Mouse (Mus musculus) intestine, embryonic 16.5 days (tissue): ENCODE measurements around the gene Hint2. TPM values are rescaled to one million over a fixed set of nuclear protein-coding genes. Genes with fewer than 3 reads are reported as not detected.
A peak's percentile ranks its signal among the peaks of the same experiment; 100 is the strongest.

Experiments
- ATAC-seq: fragments of 200-750 bp; cut with Nextera tagmentation; 2 replicates; pipeline ENCODE4 v1.8.0; 2017; ENCODE audit warnings: moderate TSS enrichment, moderate library complexity
- H3K27ac ChIP-seq: fragments of 300-500 bp; sonication (generic); 2 replicates; pipeline ENCODE4 v1.5.1; 2014; ENCODE audit warnings: mild to moderate bottlenecking, low read length
- H3K27me3 ChIP-seq: fragments of 300-500 bp; sonication (generic); replicated peaks from 2 replicates; pipeline ENCODE4 v1.6.1; 2014; ENCODE audit warnings: low read length, control low read depth, mixed read lengths; ENCODE audit not compliant: control insufficient read depth, insufficient read depth
- H3K36me3 ChIP-seq: fragments of 300-500 bp; sonication (generic); 2 replicates; pipeline ENCODE4 v1.6.1; 2014; ENCODE audit warnings: low read length, control low read depth; ENCODE audit not compliant: control insufficient read depth, insufficient read depth
- H3K4me1 ChIP-seq: fragments of 300-500 bp; sonication (generic); 2 replicates; pipeline ENCODE4 v1.6.1; 2014; ENCODE audit warnings: low read length, control low read depth, mixed read lengths; ENCODE audit not compliant: control insufficient read depth, insufficient read depth
- H3K4me2 ChIP-seq: fragments of 300-500 bp; sonication (generic); 2 replicates; pipeline ENCODE4 v1.6.1; 2014; ENCODE audit warnings: low read depth, low read length, control low read depth
- H3K4me3 ChIP-seq: fragments of 300-500 bp; sonication (generic); 2 replicates; pipeline ENCODE4 v1.5.1; 2014; ENCODE audit warnings: mild to moderate bottlenecking, low read length
- H3K9ac ChIP-seq: fragments of 300-500 bp; sonication (generic); 2 replicates; pipeline ENCODE4 v1.6.1; 2014; ENCODE audit warnings: low read depth, low read length
- H3K9me3 ChIP-seq: fragments of 300-500 bp; sonication (generic); 2 replicates; pipeline ENCODE4 v1.6.1; 2016; ENCODE audit warnings: low read length, control low read depth; ENCODE audit not compliant: control insufficient read depth
- WGBS: fragments of 180-500 bp; shearing (Covaris S2); extraction: QIAGEN DNeasy Blood & Tissue Kit; methylation state at CpG from one replicate; pipeline ENCODE4 v1.1.7; 2014; 5-methylcytosine and 5-hydroxymethylcytosine counted together
- polyA plus RNA-seq: library from polyadenylated mRNA; unstranded; fragments of >200 nt; fragmentation: Nextera tagmentation; extraction: Ambion mirVana; gene quantifications from 2 replicates; pipeline ENCODE4 v1.2.1, GENCODE M21; 2015

Hint2 gene
- polyA plus RNA-seq, 1 experiment from 2014 or later: 187 TPM

GRCm38 (mm10) chr4:43668782-43669427 is 12.6 kb upstream of the Hint2 start, which contains the start of the genes Tmem8b and Fam221b:
Tmem8b (plus strand) TSS chr4:43668971.
Fam221b (minus strand) TSS chr4:43669145.
- Histone ChIP-seq H3K9ac (peak within 1 kb of the TSS; percentile 90), H3K4me2 (peak within 1 kb of the TSS; percentile 85), H3K27me3 (peaks cover 5% of the 10 kb centered on the region; the same call in 1 of the 2 replicates), H3K27ac (peak within 1 kb of the TSS; percentile 49; the same call in 1 of the 2 replicates), H3K9me3 (no peaks in the 10 kb centered on the region), H3K4me3 (peak within 1 kb of the TSS; percentile 83), H3K36me3 (no peaks in the 10 kb centered on the region), H3K4me1 (peaks cover 5% of the 10 kb centered on the region)
- 1% methylated on average over 33 of the region's 41 CpGs for WGBS
- ATAC-seq: peak; percentile 97

GRCm38 (mm10) chr4:43666412-43666811 is 10.1 kb upstream of the Hint2 start:
- ATAC-seq: no peak
- WGBS: 18% methylated on average over 4 of the region's 4 CpGs

GRCm38 (mm10) chr4:43657146-43657545 is 880 bp upstream of the Hint2 start:
- Histone ChIP-seq H3K9ac (no peak overlapping the region), H3K4me2 (peak overlapping the region; percentile 31), H3K4me3 (peak overlapping the region; percentile 94; the same call in 1 of the 2 replicates), H3K4me1 (peaks cover 8% of the 10 kb centered on the region), H3K36me3 (no peaks in the 10 kb centered on the region), H3K9me3 (no peaks in the 10 kb centered on the region), H3K27me3 (no peaks in the 10 kb centered on the region), H3K27ac (no peak overlapping the region)
- no peak for ATAC-seq
- 59% methylated on average over 4 of the region's 4 CpGs for WGBS

More at GRCm38 (mm10) chr4:43666412-43666811, 10.1 kb upstream of the Hint2 start:
- Histone ChIP-seq H3K4me3 (no peak overlapping the region), H3K4me2 (no peak overlapping the region), H3K9me3 (no peaks in the 10 kb centered on the region), H3K36me3 (no peaks in the 10 kb centered on the region), H3K9ac (no peak overlapping the region), H3K4me1 (peaks cover 5% of the 10 kb centered on the region), H3K27ac (no peak overlapping the region), H3K27me3 (peaks cover 8% of the 10 kb centered on the region)

GRCm38 (mm10) chr4:43655656-43656338 is 469 bp downstream of the Hint2 start:
- no peaks in the 10 kb centered on the region for H3K9me3 ChIP-seq
- H3K27me3 ChIP-seq: no peaks in the 10 kb centered on the region
- peak overlapping the region; percentile 94 for H3K4me3 ChIP-seq
- peak; percentile 67 for ATAC-seq
- peak overlapping the region; percentile 92 for H3K9ac ChIP-seq
- peak overlapping the region; percentile 71 for H3K4me2 ChIP-seq
- H3K4me1 ChIP-seq: peaks cover 8% of the 10 kb centered on the region
- H3K36me3 ChIP-seq: no peaks in the 10 kb centered on the region
- WGBS: 4% methylated on average over 34 of the region's 34 CpGs
- peak overlapping the region; percentile 91 for H3K27ac ChIP-seq

GRCm38 (mm10) chr4:43653161-43654015 is 2.9 kb downstream of the Hint2 start, which contains the start of gene Spag8:
Spag8 (minus strand) TSS chr4:43653594.
- H3K4me1 ChIP-seq: peaks cover 8% of the 10 kb centered on the region
- WGBS: 14% methylated on average over 24 of the region's 24 CpGs
- peak within 1 kb of the TSS; percentile 45 for H3K4me2 ChIP-seq
- peaks cover 6% of the 10 kb centered on the region for H3K36me3 ChIP-seq
- no peak for ATAC-seq
- peaks cover 9% of the 10 kb centered on the region for H3K9me3 ChIP-seq
- peak within 1 kb of the TSS; percentile 23; the same call in 1 of the 2 replicates for H3K4me3 ChIP-seq
- no peaks in the 10 kb centered on the region for H3K27me3 ChIP-seq
- H3K27ac ChIP-seq: no peak within 1 kb of the TSS
- H3K9ac ChIP-seq: no peak within 1 kb of the TSS

- peaks cover 9% of the 10 kb centered on the region for H3K9me3 ChIP-seq
- no peak for ATAC-seq
- H3K27me3 ChIP-seq: no peaks in the 10 kb centered on the region
- peaks cover 6% of the 10 kb centered on the region for H3K36me3 ChIP-seq
- no peak overlapping the region for H3K4me3 ChIP-seq
- no peak overlapping the region for H3K27ac ChIP-seq
- H3K9ac ChIP-seq: no peak overlapping the region
- 84% methylated on average over 4 of the region's 4 CpGs for WGBS
- no peak overlapping the region for H3K4me2 ChIP-seq
- H3K4me1 ChIP-seq: peaks cover 8% of the 10 kb centered on the region
Measured at GRCm38 (mm10) chr4:43652726-43653125, 3.5 kb downstream of the Hint2 start.

GRCm38 (mm10) chr4:43649783-43650182 is 6.5 kb downstream of the Hint2 start:
- H3K9ac ChIP-seq: no peak overlapping the region
- no peak for ATAC-seq

GRCm38 (mm10) chr4:43640491-43640890 is 15.8 kb downstream of the Hint2 start:
- Histone ChIP-seq H3K9ac (no peak overlapping the region), H3K4me2 (no peak overlapping the region), H3K9me3 (no peaks in the 10 kb centered on the region), H3K36me3 (no peaks in the 10 kb centered on the region), H3K27me3 (no peaks in the 10 kb centered on the region), H3K4me1 (no peaks in the 10 kb centered on the region), H3K4me3 (no peak overlapping the region), H3K27ac (no peak overlapping the region)
- no peak for ATAC-seq
- 86% methylated on average over 6 of the region's 6 CpGs for WGBS

More at GRCm38 (mm10) chr4:43649783-43650182, 6.5 kb downstream of the Hint2 start:
- Histone ChIP-seq H3K4me3 (no peak overlapping the region), H3K27ac (no peak overlapping the region), H3K36me3 (peaks cover 6% of the 10 kb centered on the region), H3K9me3 (peaks cover 9% of the 10 kb centered on the region), H3K4me1 (no peaks in the 10 kb centered on the region; the same call in 1 of the 2 replicates), H3K27me3 (no peaks in the 10 kb centered on the region), H3K4me2 (no peak overlapping the region)
- 92% methylated on average over 3 of the region's 3 CpGs for WGBS

GRCm38 (mm10) chr4:43640076-43640475 is 16.2 kb downstream of the Hint2 start:
- Histone ChIP-seq H3K4me3 (no peak overlapping the region), H3K27me3 (no peaks in the 10 kb centered on the region), H3K4me1 (no peaks in the 10 kb centered on the region), H3K4me2 (no peak overlapping the region), H3K36me3 (no peaks in the 10 kb centered on the region), H3K9me3 (no peaks in the 10 kb centered on the region), H3K27ac (no peak overlapping the region), H3K9ac (no peak overlapping the region)
- ATAC-seq: no peak
- 66% methylated on average over 9 of the region's 9 CpGs for WGBS
